Mouse (Mus musculus): ENCODE measurements around the gene Foxq1.

GRCm38 (mm10) chr13:31574627-31575026 lies 18.7 kb downstream of the Foxq1 start:
- TF ChIP-seq POLR2AphosphoS2 (IDR thresholded peaks at IDR 0.05; ENCODE audit: insufficient read length, low read depth) (no peak), POLR2A (IDR thresholded peaks at IDR 0.05; ENCODE audit: insufficient read length, low read depth) (no peak), TCF12 (IDR thresholded peaks at IDR 0.05; ENCODE audit: insufficient read depth, poor library complexity, severe bottlenecking) (no peak), REST (IDR thresholded peaks at IDR 0.05; ENCODE audit: insufficient read depth, insufficient read length) (no peak), MYOG (IDR thresholded peaks at IDR 0.05; ENCODE audit: control insufficient read depth in 1 of 3, insufficient read depth in 1 of 3, insufficient read length in 2 of 3, low read depth in 2 of 3) (no peak), MYOD1 (IDR thresholded peaks at IDR 0.05; ENCODE audit: control insufficient read depth in 1 of 3, insufficient read length in 2 of 3, low read depth in 2 of 3) (no peak), SRF (IDR thresholded peaks at IDR 0.05; ENCODE audit: control insufficient read depth, insufficient read length, low read depth) (no peak), CEBPB (IDR thresholded peaks at IDR 0.05; ENCODE audit: insufficient read depth, poor library complexity, severe bottlenecking) (no peak), USF1 (IDR thresholded peaks at IDR 0.05; ENCODE audit: low read depth) (no peak), E2F4 (IDR thresholded peaks at IDR 0.05; ENCODE audit: insufficient read depth) (no peak), MAX (IDR thresholded peaks at IDR 0.05; ENCODE audit: low read depth) (no peak), TCF3 (IDR thresholded peaks at IDR 0.05; ENCODE audit: insufficient read length, low read depth) (no peak)
